In genomic region chr2:23041457-23041856, GRCm38 (mm10) we compare ENCODE assay signal across 13 mouse cellular contexts. TPM values are rescaled to one million over a fixed set of nuclear protein-coding genes. Genes with fewer than 3 reads are reported as not detected.
DNase-seq lines count a peak whose midpoint lies in the region; ATAC-seq and TF ChIP-seq lines count a peak whose summit lies in the region.
"Had no signal": no experiment of that assay in that cellular context is flagged by ENCODE, and none has a peak within 500 bp of the region (broad histone marks: within the 10 kb centered on the region; RNA-seq: fewer than 3 reads in every experiment).

No protein-coding gene starts in this region.

- TF ChIP-seq RAD21 in MEL (IDR thresholded peaks at IDR 0.05; ENCODE audit: low read depth, low read length), result no peak

- no peak overlapping the region for H3K4me2 ChIP-seq in liver, postnatal 0 days (ENCODE audit: low read depth, low read length)
- no peak overlapping the region for H3K4me2 ChIP-seq in liver, embryonic 11.5 days
- H3K4me2 ChIP-seq: forebrain, embryonic 13.5 days; stomach, embryonic 15.5 days had no signal

- TF ChIP-seq CTCF in liver, postnatal 0 days (IDR thresholded peaks at IDR 0.05; ENCODE audit: low read depth), result no peak
- TF ChIP-seq CTCF in MEL (IDR thresholded peaks at IDR 0.05 in 2 of 3, conservative IDR thresholded peaks at IDR 0.05 in 1 of 3; ENCODE audit: control insufficient read depth in 1 of 3, insufficient read depth in 1 of 3, low read depth in 2 of 3, low read length in 3 of 3, poor library complexity in 1 of 3, severe bottlenecking in 1 of 3), result no peak

- WGBS in liver, postnatal 0 days (ENCODE audit: insufficient replicate concordance), result 39% methylated on average over 4 of the region's 4 CpGs
- 61% methylated on average over 4 of the region's 4 CpGs for WGBS in liver, embryonic 11.5 days
- 93% methylated on average over 4 of the region's 4 CpGs for WGBS in hindbrain, embryonic 10.5 days

- DNase-seq in liver, postnatal 0 days, result no peak
- DNase-seq in liver, embryonic 11.5 days (ENCODE audit: low spot score), result no peak
- DNase-seq in MEL (ENCODE audit: low read depth, low spot score), result peak; percentile 68
- peak; percentile 63 for DNase-seq in induced T-regulatory cell, adult 2 months (ENCODE audit: low read depth)
- peak; percentile 59 to 61 for DNase-seq in thymus, postnatal 10 days (ENCODE audit: low spot score in 2 of 2)
- no peak for DNase-seq in left cerebral cortex, postnatal 14 days (ENCODE audit: low spot score in 2 of 2)
- no peak for DNase-seq in hindbrain, embryonic 10.5 days (ENCODE audit: low spot score)
- DNase-seq: cerebellum, adult 2 months; heart, postnatal 10 days; retina, postnatal 1 day had no signal

- H3K27ac ChIP-seq in liver, postnatal 0 days (ENCODE audit: low read depth), result peak overlapping the region; percentile 68; the same call in 1 of the 2 replicates
- H3K27ac ChIP-seq in liver, embryonic 11.5 days (ENCODE audit: low read depth, low read length), result no peak overlapping the region
- H3K27ac ChIP-seq in MEL (ENCODE audit: control insufficient read depth, low read depth, low read length), result no peak overlapping the region
- no peak overlapping the region for H3K27ac ChIP-seq in hindbrain, embryonic 10.5 days
- H3K27ac ChIP-seq: forebrain, embryonic 13.5 days; stomach, embryonic 15.5 days had no signal

- intact Hi-C loops in left cerebral cortex, postnatal 14 days (cut with DNase I), result no loop called here

- no peaks in the 10 kb centered on the region for H3K27me3 ChIP-seq in liver, postnatal 0 days (ENCODE audit: insufficient read depth, low read length)
- H3K27me3 ChIP-seq in liver, embryonic 11.5 days (replicated peaks; ENCODE audit: control insufficient read depth, insufficient read depth, low read length), result no peaks in the 10 kb centered on the region
- H3K27me3 ChIP-seq in MEL (ENCODE audit: control insufficient read depth in 1 of 2, insufficient read depth in 2 of 2, low read length in 2 of 2), result no peaks in the 10 kb centered on the region
- H3K27me3 ChIP-seq in hindbrain, embryonic 10.5 days (ENCODE audit: insufficient read depth, poor library complexity, severe bottlenecking), result no peaks in the 10 kb centered on the region
- H3K27me3 ChIP-seq: forebrain, embryonic 13.5 days; stomach, embryonic 15.5 days had no signal

- peaks cover 27% of the 10 kb centered on the region for H3K79me2 ChIP-seq in MEL (ENCODE audit: control insufficient read depth, insufficient read depth, low read length, poor library complexity)

- H3K4me3 ChIP-seq in liver, postnatal 0 days (ENCODE audit: low read depth, low read length), result no peak overlapping the region
- H3K4me3 ChIP-seq in liver, embryonic 11.5 days (ENCODE audit: low read depth, low read length), result no peak overlapping the region
- H3K4me3 ChIP-seq in MEL (ENCODE audit: control insufficient read depth in 1 of 2, insufficient read depth in 1 of 2, low read depth in 2 of 2, low read length in 2 of 2), result no peak overlapping the region
- no peak overlapping the region for H3K4me3 ChIP-seq in hindbrain, embryonic 10.5 days
- H3K4me3 ChIP-seq: forebrain, embryonic 13.5 days; stomach, embryonic 15.5 days had no signal

- no peaks in the 10 kb centered on the region for H3K36me3 ChIP-seq in liver, postnatal 0 days (replicated peaks; ENCODE audit: insufficient read depth, low read length)
- no peaks in the 10 kb centered on the region for H3K36me3 ChIP-seq in liver, embryonic 11.5 days (ENCODE audit: control insufficient read depth, insufficient read depth, low read length)
- peaks cover 0 to 10% of the 10 kb centered on the region in 2 experiments; a peak in 2 of 4 replicates for H3K36me3 ChIP-seq in MEL (ENCODE audit: control insufficient read depth in 1 of 2, insufficient read depth in 2 of 2, low read length in 2 of 2)
- H3K36me3 ChIP-seq in hindbrain, embryonic 10.5 days, result no peaks in the 10 kb centered on the region
- H3K36me3 ChIP-seq: stomach, embryonic 15.5 days had no signal

- no peak overlapping the region for H3K9ac ChIP-seq in liver, postnatal 0 days (replicated peaks)
- no peak overlapping the region for H3K9ac ChIP-seq in liver, embryonic 11.5 days (ENCODE audit: low read depth, low read length)
- no peak overlapping the region for H3K9ac ChIP-seq in MEL (ENCODE audit: control insufficient read depth, low read depth, low read length, poor library complexity, severe bottlenecking)
- H3K9ac ChIP-seq: forebrain, embryonic 13.5 days; stomach, embryonic 15.5 days had no signal

- H3K4me1 ChIP-seq in liver, postnatal 0 days (ENCODE audit: insufficient read depth), result peaks cover 15% of the 10 kb centered on the region
- peaks cover 3% of the 10 kb centered on the region; the same call in 1 of the 2 replicates for H3K4me1 ChIP-seq in liver, embryonic 11.5 days (replicated peaks; ENCODE audit: control insufficient read depth, insufficient read depth, low read length)
- peaks cover 8 to 10% of the 10 kb centered on the region in 2 experiments for H3K4me1 ChIP-seq in MEL (ENCODE audit: control insufficient read depth in 1 of 2, insufficient read depth in 2 of 2, low read length in 2 of 2)
- H3K4me1 ChIP-seq in hindbrain, embryonic 10.5 days (replicated peaks), result peaks cover 20% of the 10 kb centered on the region

- no peak for TF ChIP-seq POLR2A in MEL (IDR thresholded peaks at IDR 0.05; ENCODE audit: control insufficient read depth in 1 of 2, insufficient read depth in 1 of 2, low read depth in 1 of 2, low read length in 2 of 2, poor library complexity in 1 of 2)

- peak; percentile 48; the same call in 1 of the 2 replicates for TF ChIP-seq EP300 in liver, postnatal 0 days (IDR thresholded peaks at IDR 0.05; ENCODE audit: low read depth)
- no peak for TF ChIP-seq EP300 in MEL (IDR thresholded peaks at IDR 0.05; ENCODE audit: low read depth in 1 of 2, low read length in 2 of 2)

- H3K9me3 ChIP-seq in liver, postnatal 0 days (ENCODE audit: low read length), result no peaks in the 10 kb centered on the region
- H3K9me3 ChIP-seq in liver, embryonic 11.5 days (ENCODE audit: control insufficient read depth, low read length), result no peaks in the 10 kb centered on the region; the same call in 1 of the 2 replicates
- no peaks in the 10 kb centered on the region for H3K9me3 ChIP-seq in MEL (replicated peaks; ENCODE audit: insufficient read depth, low read length)
- no peaks in the 10 kb centered on the region for H3K9me3 ChIP-seq in hindbrain, embryonic 10.5 days
- H3K9me3 ChIP-seq: forebrain, embryonic 13.5 days; stomach, embryonic 15.5 days had no signal

- ATAC-seq in liver, postnatal 0 days, result no peak
- ATAC-seq in liver, embryonic 11.5 days (replicated peaks; ENCODE audit: low FRiP score), result no peak
- ATAC-seq: forebrain, embryonic 13.5 days; intestine, embryonic 16.5 days had no signal

TF ChIP-seq in MEL, 35 proteins besides CTCF, POLR2A, EP300 and RAD21 (continues in another document):
- TF ChIP-seq RCOR1 (IDR thresholded peaks at IDR 0.05; ENCODE audit: low read depth, low read length), result no peak
- peak; percentile 85 for TF ChIP-seq ETS1 (IDR thresholded peaks at IDR 0.05; ENCODE audit: low read depth, low read length)
- no peak for TF ChIP-seq KAT2A (conservative IDR thresholded peaks at IDR 0.05; ENCODE audit: low read depth, low read length)
- no peak for TF ChIP-seq TCF12 (IDR thresholded peaks at IDR 0.05; ENCODE audit: low read depth, low read length)
- no peak for TF ChIP-seq GATA1 (IDR thresholded peaks at IDR 0.05; ENCODE audit: low read depth, low read length)
- peak; percentile 53; the same call in 1 of the 2 replicates for TF ChIP-seq SIN3A (IDR thresholded peaks at IDR 0.05; ENCODE audit: low read length)
- peak; percentile 89 for TF ChIP-seq MEF2A (IDR thresholded peaks at IDR 0.05; ENCODE audit: extremely low read depth, insufficient replicate concordance, low read depth, low read length, poor library complexity, severe bottlenecking)
- no peak for TF ChIP-seq CHD1 (IDR thresholded peaks at IDR 0.05; ENCODE audit: low read depth, low read length)
- TF ChIP-seq JUND (IDR thresholded peaks at IDR 0.05; ENCODE audit: low read depth, low read length), result no peak
- no peak for TF ChIP-seq BHLHE40 (IDR thresholded peaks at IDR 0.05; ENCODE audit: borderline replicate concordance, low read depth, low read length)
- no peak for TF ChIP-seq MXI1 (IDR thresholded peaks at IDR 0.05; ENCODE audit: low read depth, low read length)
- no peak for TF ChIP-seq MYB (IDR thresholded peaks at IDR 0.05; ENCODE audit: low read depth, low read length)
- TF ChIP-seq SMC3 (IDR thresholded peaks at IDR 0.05; ENCODE audit: low read depth, low read length), result no peak
- no peak for TF ChIP-seq MYC (IDR thresholded peaks at IDR 0.05; ENCODE audit: low read depth, low read length)
- TF ChIP-seq MAFK (IDR thresholded peaks at IDR 0.05; ENCODE audit: borderline replicate concordance, low read depth, low read length), result no peak
- TF ChIP-seq USF2 (IDR thresholded peaks at IDR 0.05; ENCODE audit: borderline replicate concordance in 1 of 2, insufficient read depth in 1 of 2, low read depth in 1 of 2, low read length in 2 of 2), result no peak
- TF ChIP-seq ZMIZ1 (IDR thresholded peaks at IDR 0.05; ENCODE audit: low read depth, low read length), result no peak
- TF ChIP-seq USF1 (IDR thresholded peaks at IDR 0.05; ENCODE audit: low read depth, low read length), result no peak
- TF ChIP-seq GABPA (IDR thresholded peaks at IDR 0.05; ENCODE audit: low read depth, low read length), result no peak
- TF ChIP-seq HCFC1 (IDR thresholded peaks at IDR 0.05; ENCODE audit: low read depth, low read length), result no peak

RNA-seq across cellular contexts. Expression of gene Abi1, which starts 1.4 kb away (rescaled TPM):
- 15.9 and 16.2 TPM in 2 replicates for polyA plus RNA-seq in liver, postnatal 0 days (2015; fragmentation: Nextera tagmentation; extraction: Ambion mirVana)
- 31.2 and 33.3 TPM in 2 replicates for polyA plus RNA-seq in liver, embryonic 11.5 days (2014; fragmentation: Nextera tagmentation; extraction: Ambion mirVana)
- 31.9 and 41.0 TPM in 2 replicates for total RNA-seq in MEL (2012; rRNA removed)
- 10 to 100 TPM in 1 of 2 experiments, not detected in 1; 69.8 TPM for polyA plus RNA-seq in MEL (2012; ENCODE audit: insufficient read depth in 1 of 2, insufficient read length in 2 of 2, low read depth in 1 of 2, low replicate concordance in 2 of 2, missing spikeins in 1 of 2)
- 100 to 1,000 TPM; 137 to 140 TPM for total RNA-seq in left cerebral cortex, postnatal 14 days (2021)
- 33.6 and 36.8 TPM in 2 replicates for polyA plus RNA-seq in hindbrain, embryonic 10.5 days (2016; fragmentation: Nextera tagmentation; extraction: Ambion mirVana)

RNA-seq across cellular contexts. Expression of gene Acbd5, which starts 26.5 kb away (rescaled TPM):
- 38.3 and 41.5 TPM in 2 replicates for polyA plus RNA-seq in liver, postnatal 0 days (2015; fragmentation: Nextera tagmentation; extraction: Ambion mirVana)
- 17.9 and 20.4 TPM in 2 replicates for polyA plus RNA-seq in liver, embryonic 11.5 days (2014; fragmentation: Nextera tagmentation; extraction: Ambion mirVana)
- 6.0 and 6.3 TPM in 2 replicates for total RNA-seq in MEL (2012; rRNA removed)
- 1 to 10 TPM in 1 of 2 experiments, not detected in 1; 6.5 TPM for polyA plus RNA-seq in MEL (2012; ENCODE audit: insufficient read depth in 1 of 2, insufficient read length in 2 of 2, low read depth in 1 of 2, low replicate concordance in 2 of 2, missing spikeins in 1 of 2)
- total RNA-seq in left cerebral cortex, postnatal 14 days (2021), result 10 to 100 TPM; 72.0 to 74.9 TPM
- polyA plus RNA-seq in hindbrain, embryonic 10.5 days (2016; fragmentation: Nextera tagmentation; extraction: Ambion mirVana), result 36.5 and 38.8 TPM in 2 replicates

Comparison
In these comparisons a context has a peak if more than half of its experiments do, and no peak if none do; other contexts are left out.
1. DNase-seq: peak in MEL (single experiment), induced T-regulatory cell, adult 2 months (single experiment) and thymus, postnatal 10 days (2 of 2); none in liver, postnatal 0 days (single experiment), liver, embryonic 11.5 days (single experiment), left cerebral cortex, postnatal 14 days (0 of 2) and hindbrain, embryonic 10.5 days (single experiment).